Mouse (Mus musculus): ENCODE data around the gene Ndufs8.

DNA sequence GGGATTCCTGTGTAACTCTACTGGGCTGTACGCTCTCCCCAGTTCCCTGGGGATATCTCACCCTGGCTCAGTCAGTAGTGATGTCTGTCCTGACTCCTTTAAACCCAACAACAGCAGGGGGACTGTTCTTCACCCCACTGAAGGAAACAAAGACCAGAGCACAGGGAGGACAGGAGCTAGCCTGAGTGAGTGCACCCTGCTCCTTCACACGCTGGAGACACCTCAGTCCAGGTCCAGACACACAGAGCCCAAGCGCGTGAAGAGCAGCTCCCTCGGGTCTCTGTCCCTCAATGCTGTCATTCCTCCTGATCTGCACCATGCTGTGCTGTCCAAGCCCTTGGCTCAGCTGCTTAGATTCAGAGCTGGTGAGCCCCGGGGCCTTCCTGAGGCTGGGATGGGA, 14.1 kb upstream of the Ndufs8 start:
- no peak for TF ChIP-seq CTCF (IDR thresholded peaks at IDR 0.05; ENCODE audit: control insufficient read depth, insufficient read depth, insufficient read length)
- no peak for TF ChIP-seq MYOG (IDR thresholded peaks at IDR 0.05; ENCODE audit: control insufficient read depth, extremely low read depth, insufficient read length)
- TF ChIP-seq USF1 (IDR thresholded peaks at IDR 0.05; ENCODE audit: low read depth) = no peak
- TF ChIP-seq MYOD1 (IDR thresholded peaks at IDR 0.05; ENCODE audit: control insufficient read depth, insufficient read length, low read depth) = no peak
- no peak for TF ChIP-seq CEBPB (IDR thresholded peaks at IDR 0.05; ENCODE audit: low read depth)
